Mouse (Mus musculus): ENCODE results near the gene Noc2l.

The Noc2l gene

GRCm38 (mm10) chr4:156235808-156236533, at the start of gene Noc2l:
Gene Noc2l (plus strand): TSS chr4:156236010.
- DNase-seq (ENCODE audit: extremely low spot score) = peak; percentile 93

GRCm38 (mm10) chr4:156188162-156188810, 47.5 kb upstream of the Noc2l start:
- DNase-seq (ENCODE audit: extremely low spot score) = no peak

- DNase-seq (ENCODE audit: extremely low spot score) = peak; percentile 65
Observed at GRCm38 (mm10) chr4:156188811-156189323, 46.9 kb upstream of the Noc2l start.

- no peak for DNase-seq (ENCODE audit: extremely low spot score)
Observed at GRCm38 (mm10) chr4:156192421-156193199, 43.2 kb upstream of the Noc2l start.

GRCm38 (mm10) chr4:156193200-156193590, 42.6 kb upstream of the Noc2l start:
- peak; percentile 48 for DNase-seq (ENCODE audit: extremely low spot score)

- DNase-seq (ENCODE audit: extremely low spot score) = no peak
Observed at GRCm38 (mm10) chr4:156193906-156194305, 41.9 kb upstream of the Noc2l start.

- peak; percentile 60 for DNase-seq (ENCODE audit: extremely low spot score)
Observed at GRCm38 (mm10) chr4:156194346-156194745, 41.5 kb upstream of the Noc2l start.

GRCm38 (mm10) chr4:156195927-156196870, 39.6 kb upstream of the Noc2l start:
- DNase-seq (ENCODE audit: extremely low spot score) = peak; percentile 57

- DNase-seq (ENCODE audit: extremely low spot score) = no peak
Observed at GRCm38 (mm10) chr4:156197131-156197828, 38.5 kb upstream of the Noc2l start, which contains the start of gene Agrn. Gene Agrn (minus strand): TSS chr4:156197488.

- peak; percentile 96 for DNase-seq (ENCODE audit: extremely low spot score)
Observed at GRCm38 (mm10) chr4:156197829-156198205, 38.0 kb upstream of the Noc2l start.

- no peak for DNase-seq (ENCODE audit: extremely low spot score)
Observed at GRCm38 (mm10) chr4:156200623-156201475, 35.0 kb upstream of the Noc2l start, which contains the start of gene Isg15. Gene Isg15 (minus strand): TSS chr4:156200818.

- no peak for DNase-seq (ENCODE audit: extremely low spot score)
Observed at GRCm38 (mm10) chr4:156202462-156202893, 33.3 kb upstream of the Noc2l start.

GRCm38 (mm10) chr4:156203001-156203412, 32.8 kb upstream of the Noc2l start, which contains the start of gene AW011738:
Gene AW011738 (plus strand): TSS chr4:156203304.
- peak; percentile 82 for DNase-seq (ENCODE audit: extremely low spot score)

GRCm38 (mm10) chr4:156203413-156204131, 32.2 kb upstream of the Noc2l start:
- DNase-seq (ENCODE audit: extremely low spot score) = no peak

- DNase-seq (ENCODE audit: extremely low spot score) = no peak
Observed at GRCm38 (mm10) chr4:156208872-156209271, 26.9 kb upstream of the Noc2l start.

GRCm38 (mm10) chr4:156209963-156210635, 25.7 kb upstream of the Noc2l start:
- no peak for DNase-seq (ENCODE audit: extremely low spot score)

- DNase-seq (ENCODE audit: extremely low spot score) = no peak
Observed at GRCm38 (mm10) chr4:156213134-156213533, 22.7 kb upstream of the Noc2l start.

- DNase-seq (ENCODE audit: extremely low spot score) = no peak
Observed at GRCm38 (mm10) chr4:156215649-156216048, 20.2 kb upstream of the Noc2l start, which contains the start of gene Perm1. Gene Perm1 (plus strand): TSS chr4:156215868.
